Mouse (Mus musculus) limb, embryonic 12.5 days (tissue): ENCODE data around the gene Peli2. TPM values are rescaled to one million over a fixed set of nuclear protein-coding genes. Genes with fewer than 3 reads are reported as not detected.

Source experiments
- ATAC-seq: fragments of 200-750 bp; cut with Nextera tagmentation; 2 replicates; pipeline ENCODE4 v1.8.0; 2017; ENCODE audit warnings: low read depth, moderate TSS enrichment; ENCODE audit not compliant: insufficient number of reproducible peaks, insufficient read depth, low FRiP score, low TSS enrichment
- H3K27ac ChIP-seq: fragments of 300-500 bp; sonication (generic); 2 replicates; pipeline ENCODE4 v1.5.1; 2016; ENCODE audit warnings: mild to moderate bottlenecking, moderate library complexity
- H3K27me3 ChIP-seq: fragments of 300-500 bp; sonication (generic); 2 replicates; pipeline ENCODE4 v1.6.1; 2016; ENCODE audit warnings: mild to moderate bottlenecking, moderate library complexity
- H3K36me3 ChIP-seq: fragments of 300-500 bp; sonication (generic); 2 replicates; pipeline ENCODE4 v1.6.1; 2016; ENCODE audit warnings: mild to moderate bottlenecking, moderate library complexity
- H3K4me1 ChIP-seq: fragments of 300-500 bp; sonication (generic); replicated peaks from 2 replicates; pipeline ENCODE4 v1.6.1; 2016
- H3K4me2 ChIP-seq: fragments of 300-500 bp; sonication (generic); 2 replicates; pipeline ENCODE4 v1.6.1; 2016; ENCODE audit warnings: mild to moderate bottlenecking, moderate library complexity
- H3K4me3 ChIP-seq: fragments of 300-500 bp; sonication (generic); replicated peaks from 2 replicates; pipeline ENCODE4 v1.5.1; 2016; ENCODE audit warnings: mild to moderate bottlenecking
- H3K9ac ChIP-seq: fragments of 300-500 bp; sonication (generic); replicated peaks from 2 replicates; pipeline ENCODE4 v1.6.1; 2016; ENCODE audit warnings: mild to moderate bottlenecking, moderate library complexity
- H3K9me3 ChIP-seq: fragments of 300-500 bp; sonication (generic); 2 replicates; pipeline ENCODE4 v1.6.1; 2016; ENCODE audit warnings: mild to moderate bottlenecking, moderate library complexity
- WGBS: fragments of 180-500 bp; shearing (Covaris S2); methylation state at CpG from one replicate; pipeline ENCODE4 v1.1.7; 2016; 5-methylcytosine and 5-hydroxymethylcytosine counted together
- polyA plus RNA-seq: library from polyadenylated mRNA; unstranded; fragments of >200 nt; fragmentation: Nextera tagmentation; extraction: Ambion mirVana; gene quantifications from 2 replicates; pipeline ENCODE4 v1.2.1, GENCODE M21; 2016

The Peli2 gene
- polyA plus RNA-seq, 1 experiment from 2014 or later = 12.3 TPM

- Histone ChIP-seq H3K27me3 (no peaks in the 10 kb centered on the region), H3K36me3 (peaks cover 49% of the 10 kb centered on the region), H3K9ac (no peak overlapping the region), H3K4me2 (no peak overlapping the region), H3K4me1 (peaks cover 13% of the 10 kb centered on the region), H3K27ac (no peak overlapping the region), H3K9me3 (no peaks in the 10 kb centered on the region), H3K4me3 (no peak overlapping the region)
- 83% methylated on average over 10 of the region's 10 CpGs for WGBS
- ATAC-seq = no peak
These were observed 132.6 kb downstream of the Peli2 start for GRCm38 (mm10) chr14:48253183-48253582.

- 92% methylated on average over 8 of the region's 8 CpGs for WGBS
- H3K4me2 ChIP-seq = no peak overlapping the region
- H3K36me3 ChIP-seq = peaks cover 49% of the 10 kb centered on the region
- H3K27me3 ChIP-seq = no peaks in the 10 kb centered on the region
- H3K4me1 ChIP-seq = peaks cover 21% of the 10 kb centered on the region
- no peak overlapping the region for H3K4me3 ChIP-seq
- H3K9ac ChIP-seq = no peak overlapping the region
- H3K27ac ChIP-seq = no peak overlapping the region
- no peak for ATAC-seq
- H3K9me3 ChIP-seq = no peaks in the 10 kb centered on the region
These were observed 134.1 kb downstream of the Peli2 start for GRCm38 (mm10) chr14:48254696-48255095.

- H3K27ac ChIP-seq = no peak overlapping the region
- H3K9me3 ChIP-seq = no peaks in the 10 kb centered on the region
- peaks cover 24% of the 10 kb centered on the region for H3K4me1 ChIP-seq
- peaks cover 49% of the 10 kb centered on the region for H3K36me3 ChIP-seq
- H3K27me3 ChIP-seq = no peaks in the 10 kb centered on the region
- no peak overlapping the region for H3K4me3 ChIP-seq
- H3K9ac ChIP-seq = no peak overlapping the region
- no peak for ATAC-seq
- 45% methylated on average over 5 of the region's 5 CpGs for WGBS
- H3K4me2 ChIP-seq = no peak overlapping the region
These were observed 134.7 kb downstream of the Peli2 start for GRCm38 (mm10) chr14:48255290-48255689.

- Histone ChIP-seq H3K9me3 (no peaks in the 10 kb centered on the region), H3K4me1 (peaks cover 19% of the 10 kb centered on the region), H3K9ac (no peak overlapping the region), H3K4me3 (no peak overlapping the region), H3K27me3 (no peaks in the 10 kb centered on the region), H3K36me3 (peaks cover 43% of the 10 kb centered on the region), H3K27ac (no peak overlapping the region), H3K4me2 (no peak overlapping the region)
- 76% methylated on average over 7 of the region's 7 CpGs for WGBS
- no peak for ATAC-seq
These were observed 137.1 kb downstream of the Peli2 start for GRCm38 (mm10) chr14:48257759-48258158.

- H3K9me3 ChIP-seq = 0 out of 2 replicates have a peak, but pooled peaks cover 5% of the 10 kb centered on the region
- no peak overlapping the region for H3K4me2 ChIP-seq
- H3K9ac ChIP-seq = no peak overlapping the region
- H3K4me3 ChIP-seq = no peak overlapping the region
- H3K27ac ChIP-seq = no peak overlapping the region
- H3K36me3 ChIP-seq = peaks cover 32% of the 10 kb centered on the region
- ATAC-seq = no peak
- no peaks in the 10 kb centered on the region for H3K27me3 ChIP-seq
- 67% methylated on average over 10 of the region's 10 CpGs for WGBS
- peaks cover 19% of the 10 kb centered on the region for H3K4me1 ChIP-seq
These were observed 138.2 kb downstream of the Peli2 start for GRCm38 (mm10) chr14:48258696-48259366.

- 0 out of 2 replicates have a peak, but pooled peaks cover 5% of the 10 kb centered on the region for H3K9me3 ChIP-seq
- H3K4me3 ChIP-seq = no peak overlapping the region
- ATAC-seq = no peak
- H3K9ac ChIP-seq = no peak overlapping the region
- WGBS = 92% methylated on average over 4 of the region's 4 CpGs
- no peak overlapping the region for H3K27ac ChIP-seq
- H3K27me3 ChIP-seq = no peaks in the 10 kb centered on the region
- H3K4me1 ChIP-seq = peaks cover 10% of the 10 kb centered on the region
- H3K36me3 ChIP-seq = 0 out of 2 replicates have a peak, but pooled peaks cover 2% of the 10 kb centered on the region
- H3K4me2 ChIP-seq = no peak overlapping the region
These were observed 142.5 kb downstream of the Peli2 start for GRCm38 (mm10) chr14:48263146-48263545.

GRCm38 (mm10) chr14:48266710-48267109, 146.1 kb downstream of the Peli2 start:
- 87% methylated on average over 6 of the region's 6 CpGs for WGBS
- no peaks in the 10 kb centered on the region for H3K4me1 ChIP-seq
- no peak overlapping the region for H3K4me2 ChIP-seq
- 0 out of 2 replicates have a peak, but pooled peaks cover 5% of the 10 kb centered on the region for H3K9me3 ChIP-seq
- no peak for ATAC-seq
- H3K36me3 ChIP-seq = 0 out of 2 replicates have a peak, but pooled peaks cover 2% of the 10 kb centered on the region
- H3K9ac ChIP-seq = no peak overlapping the region
- H3K27ac ChIP-seq = no peak overlapping the region
- no peak overlapping the region for H3K4me3 ChIP-seq
- H3K27me3 ChIP-seq = no peaks in the 10 kb centered on the region

- no peak overlapping the region for H3K27ac ChIP-seq
- H3K9ac ChIP-seq = no peak overlapping the region
- H3K27me3 ChIP-seq = no peaks in the 10 kb centered on the region
- no peak for ATAC-seq
- no peaks in the 10 kb centered on the region for H3K9me3 ChIP-seq
- no peak overlapping the region for H3K4me3 ChIP-seq
- WGBS = 85% methylated on average over 1 of the region's 1 CpGs
- H3K36me3 ChIP-seq = no peaks in the 10 kb centered on the region
- no peaks in the 10 kb centered on the region for H3K4me1 ChIP-seq
- H3K4me2 ChIP-seq = no peak overlapping the region
These were observed 157.7 kb downstream of the Peli2 start for GRCm38 (mm10) chr14:48278291-48278690.

- Histone ChIP-seq H3K36me3 (no peaks in the 10 kb centered on the region), H3K4me3 (no peak overlapping the region), H3K27me3 (no peaks in the 10 kb centered on the region), H3K4me2 (no peak overlapping the region), H3K9me3 (no peaks in the 10 kb centered on the region), H3K4me1 (no peaks in the 10 kb centered on the region), H3K27ac (no peak overlapping the region), H3K9ac (no peak overlapping the region)
- no peak for ATAC-seq
- 86% methylated on average over 5 of the region's 5 CpGs for WGBS
These were observed 166.3 kb downstream of the Peli2 start for GRCm38 (mm10) chr14:48286949-48287348.

- no peak overlapping the region for H3K27ac ChIP-seq
- WGBS = 85% methylated on average over 4 of the region's 4 CpGs
- no peaks in the 10 kb centered on the region for H3K27me3 ChIP-seq
- H3K9me3 ChIP-seq = peaks cover 4% of the 10 kb centered on the region; the same call in 1 of the 2 replicates
- H3K9ac ChIP-seq = no peak overlapping the region
- no peak for ATAC-seq
- no peak overlapping the region for H3K4me2 ChIP-seq
- no peak overlapping the region for H3K4me3 ChIP-seq
- H3K36me3 ChIP-seq = no peaks in the 10 kb centered on the region
- no peaks in the 10 kb centered on the region for H3K4me1 ChIP-seq
These were observed 167.0 kb downstream of the Peli2 start for GRCm38 (mm10) chr14:48287581-48287980.

GRCm38 (mm10) chr14:48288600-48288999, 168.0 kb downstream of the Peli2 start:
- WGBS = 57% methylated on average over 2 of the region's 2 CpGs
- H3K4me2 ChIP-seq = no peak overlapping the region
- ATAC-seq = no peak

More at GRCm38 (mm10) chr14:48288600-48288999, 168.0 kb downstream of the Peli2 start:
- no peak overlapping the region for H3K27ac ChIP-seq
- H3K36me3 ChIP-seq = no peaks in the 10 kb centered on the region
- peaks cover 7% of the 10 kb centered on the region; the same call in 1 of the 2 replicates for H3K9me3 ChIP-seq
- no peaks in the 10 kb centered on the region for H3K4me1 ChIP-seq
- H3K27me3 ChIP-seq = no peaks in the 10 kb centered on the region
- no peak overlapping the region for H3K9ac ChIP-seq
- H3K4me3 ChIP-seq = no peak overlapping the region
